Mouse (Mus musculus): Measurements from ENCODE around the gene Cnot3.

- no peak for TF ChIP-seq CEBPB (IDR thresholded peaks at IDR 0.05; ENCODE audit: low read depth)
- TF ChIP-seq CTCF (IDR thresholded peaks at IDR 0.05; ENCODE audit: control insufficient read depth, insufficient read depth, insufficient read length) = no peak
- no peak for TF ChIP-seq MAX (IDR thresholded peaks at IDR 0.05)
- no peak for TF ChIP-seq USF1 (IDR thresholded peaks at IDR 0.05; ENCODE audit: low read depth)
- no peak for TF ChIP-seq MYOG (IDR thresholded peaks at IDR 0.05; ENCODE audit: control insufficient read depth, extremely low read depth, insufficient read length)
- TF ChIP-seq MYOD1 (IDR thresholded peaks at IDR 0.05; ENCODE audit: control insufficient read depth, insufficient read length, low read depth) = no peak
- no peak for TF ChIP-seq FOSL1 (IDR thresholded peaks at IDR 0.05; ENCODE audit: insufficient read depth, low read length, poor library complexity, severe bottlenecking)
These were observed 1.2 kb upstream of the Cnot3 start for GRCm38 (mm10) chr7:3643843-3644242.

All from C2C12 (cell line).